Mouse (Mus musculus): ENCODE measurements around the gene Kcnd2.
A peak's percentile ranks its signal among the peaks of the same experiment; 100 is the strongest.
"Not testable (repeated sequence)": the region's sequence is repeated elsewhere in the genome, so short reads cannot be mapped to it uniquely, and the experiment has no call there.

The Kcnd2 gene

DNA sequence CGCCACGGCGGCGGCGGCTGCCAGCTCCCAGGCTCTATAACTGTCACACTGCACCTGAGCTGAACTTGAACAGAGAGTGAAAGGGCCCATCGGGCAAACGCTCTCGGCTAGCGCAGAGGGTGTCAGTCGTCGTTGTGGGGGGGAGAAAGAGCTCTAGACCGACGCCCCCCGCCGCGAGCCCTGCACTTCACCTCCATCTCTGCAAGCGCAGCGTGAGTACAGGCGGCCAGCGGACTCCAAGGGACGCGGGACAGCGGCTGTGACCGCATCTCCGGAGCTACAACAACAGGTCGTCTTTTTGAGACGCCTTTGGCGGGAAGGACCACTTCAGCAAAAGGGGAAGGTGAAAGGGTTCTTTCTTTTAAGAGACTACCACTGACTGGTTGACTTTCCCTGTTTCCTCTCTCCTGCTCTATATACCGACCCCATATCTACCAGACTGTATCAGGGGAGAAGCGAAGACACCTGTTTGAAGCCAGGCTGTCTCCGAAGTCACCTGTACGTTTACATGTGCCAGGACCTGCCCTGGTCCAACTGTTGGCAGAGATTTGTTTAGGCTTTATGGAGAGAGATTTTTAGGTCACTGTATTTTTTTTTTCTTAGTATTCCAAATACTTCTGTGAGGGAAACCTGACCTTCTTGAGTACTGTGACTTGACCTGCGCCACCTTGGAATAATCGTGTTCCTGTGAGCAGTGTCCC, at the start of gene Kcnd2:
Gene Kcnd2, plus strand, starts transcription at position 13 of the 701 bp plus-strand sequence.
- DNase-seq (ENCODE audit: low spot score), result no peak

DNA sequence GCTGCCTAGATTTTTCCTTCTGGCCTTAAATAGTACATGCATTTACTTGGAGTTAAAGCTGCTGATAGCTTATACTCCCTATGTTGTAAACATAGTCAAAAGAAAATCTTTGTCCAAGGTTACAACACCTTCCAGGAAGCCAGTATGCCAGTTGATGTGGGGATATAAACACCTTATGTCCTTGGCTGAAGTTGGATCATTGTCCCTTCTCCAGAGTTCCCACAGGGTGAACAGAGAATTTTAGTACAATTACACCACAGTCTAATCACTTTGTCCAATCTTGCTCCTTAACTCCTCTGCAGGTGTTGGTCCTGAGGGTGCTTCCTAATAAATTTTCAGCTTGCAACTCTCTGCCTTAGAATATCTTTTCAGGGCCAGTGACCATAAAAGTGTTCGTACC, 48.7 kb upstream of the Kcnd2 start:
- no peak for DNase-seq (ENCODE audit: low spot score)

DNA sequence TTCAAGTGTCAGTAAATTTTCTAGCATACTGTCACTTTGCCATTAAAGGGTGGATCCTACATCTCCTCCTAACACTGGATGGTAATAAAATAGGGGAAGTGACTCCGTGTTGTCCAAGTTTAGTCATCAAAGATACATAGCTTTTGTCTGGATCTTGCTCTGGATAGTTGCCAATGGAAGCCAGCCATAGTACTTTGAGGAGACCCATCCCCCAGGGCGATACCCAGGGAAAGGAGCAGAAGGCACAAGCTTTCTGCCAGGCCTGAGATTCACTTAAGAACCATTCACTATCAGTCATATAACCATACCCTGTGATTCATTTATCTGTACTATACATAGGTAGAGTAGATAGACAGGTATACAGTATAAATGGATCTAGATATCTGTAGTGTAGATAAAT, 20.0 kb upstream of the Kcnd2 start:
- DNase-seq (ENCODE audit: low spot score), result no peak

DNA sequence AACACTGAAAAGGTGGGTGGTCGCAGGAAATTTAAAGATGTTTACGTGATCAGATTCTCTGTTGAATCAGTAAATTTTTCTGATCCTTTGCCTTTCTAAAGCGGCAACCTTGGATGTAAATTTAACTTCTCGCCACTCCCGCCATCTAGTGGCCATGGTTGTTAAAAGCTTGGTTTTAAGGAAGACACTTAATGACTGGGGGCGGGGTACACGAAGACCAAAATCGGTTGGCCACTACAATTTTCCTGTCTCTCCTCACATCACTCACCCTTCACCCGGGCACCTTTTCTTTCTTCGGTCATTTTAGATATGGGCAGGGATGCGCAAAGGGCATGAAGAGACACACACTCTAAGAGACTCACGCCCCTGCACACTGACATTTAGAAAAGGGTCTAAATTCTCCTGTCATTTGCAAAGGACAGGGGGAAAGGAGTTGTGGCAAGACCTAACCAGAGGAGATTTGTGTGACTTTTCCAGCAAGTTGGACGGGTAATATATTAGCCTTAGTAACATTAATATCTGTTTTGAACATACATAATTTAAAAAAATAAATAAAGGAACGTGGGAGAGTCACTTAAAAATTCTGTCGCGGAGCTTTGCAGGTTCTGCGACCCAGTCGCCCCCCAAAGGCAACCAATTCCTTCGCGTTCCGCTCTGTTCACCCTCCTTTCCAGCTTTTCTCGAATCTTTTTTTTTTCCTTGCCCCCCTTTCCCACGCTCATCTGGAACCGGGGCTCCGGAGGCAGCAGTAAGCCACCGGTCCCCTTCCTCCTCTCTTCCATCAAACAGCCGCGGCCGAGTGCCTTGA, 1.2 kb upstream of the Kcnd2 start:
- peak; percentile 36 for DNase-seq (ENCODE audit: low spot score)

DNA sequence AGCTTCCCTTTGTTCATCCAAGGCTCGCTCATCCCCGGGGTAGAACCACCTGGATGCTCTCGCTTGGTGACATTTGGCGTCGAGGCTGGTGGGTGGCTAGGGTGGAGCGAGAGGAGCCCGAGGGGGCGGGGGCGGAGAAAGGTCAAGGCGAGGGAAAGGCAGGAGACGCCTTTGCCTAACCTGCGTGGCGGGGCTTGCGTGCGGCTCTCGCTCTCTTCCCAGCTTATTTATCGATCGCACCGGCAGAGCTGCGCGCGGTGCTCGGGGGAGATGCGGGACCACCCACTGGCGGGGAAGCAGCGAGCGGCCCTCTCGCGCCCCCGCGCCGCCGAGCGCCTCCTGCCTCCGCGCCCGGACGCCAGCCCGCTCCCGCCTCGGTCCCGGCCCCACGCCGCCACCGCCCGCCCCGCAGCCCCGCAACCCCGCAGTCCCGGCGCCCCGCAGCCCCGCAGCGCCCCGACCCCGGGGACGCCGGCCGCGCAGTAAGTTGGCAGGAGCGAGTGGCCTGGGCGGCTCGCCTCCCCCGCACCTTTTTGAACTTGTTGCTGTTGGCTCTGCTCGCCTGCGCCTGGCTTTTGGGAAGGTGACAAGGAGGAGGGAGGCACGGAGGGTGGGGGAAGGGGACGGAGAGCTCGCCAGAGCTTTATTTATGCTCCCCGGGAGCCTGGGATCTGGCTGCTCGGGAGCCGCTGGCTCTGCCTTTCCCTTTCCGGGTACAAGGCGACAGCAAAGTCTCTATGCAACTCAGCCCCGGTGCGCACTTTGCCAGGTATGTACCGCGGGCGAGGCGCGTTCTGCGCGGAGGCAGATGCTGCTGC, 421 bp upstream of the Kcnd2 start:
- no peak for DNase-seq (ENCODE audit: low spot score)

DNA sequence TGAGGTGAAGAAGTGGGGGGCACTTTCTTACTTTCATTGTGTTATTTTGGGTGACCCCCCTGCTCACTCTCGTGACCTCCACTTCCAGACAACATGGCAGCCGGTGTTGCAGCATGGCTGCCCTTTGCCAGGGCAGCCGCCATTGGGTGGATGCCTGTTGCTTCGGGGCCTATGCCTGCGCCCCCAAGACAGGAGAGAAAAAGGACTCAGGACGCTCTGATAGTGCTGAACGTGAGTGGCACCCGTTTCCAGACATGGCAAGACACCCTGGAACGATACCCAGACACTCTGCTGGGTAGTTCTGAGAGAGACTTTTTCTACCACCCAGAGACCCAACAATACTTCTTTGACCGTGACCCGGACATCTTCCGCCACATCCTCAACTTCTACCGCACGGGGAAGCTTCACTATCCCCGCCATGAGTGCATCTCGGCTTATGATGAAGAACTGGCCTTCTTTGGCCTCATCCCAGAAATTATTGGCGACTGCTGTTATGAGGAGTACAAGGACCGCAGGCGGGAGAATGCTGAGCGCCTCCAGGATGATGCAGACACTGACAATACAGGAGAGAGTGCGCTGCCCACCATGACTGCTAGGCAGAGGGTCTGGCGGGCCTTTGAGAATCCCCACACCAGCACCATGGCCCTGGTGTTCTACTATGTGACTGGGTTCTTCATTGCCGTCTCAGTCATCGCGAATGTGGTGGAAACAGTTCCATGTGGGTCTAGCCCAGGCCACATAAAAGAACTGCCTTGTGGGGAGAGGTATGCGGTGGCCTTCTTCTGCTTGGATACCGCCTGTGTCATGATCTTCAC, 1.1 kb downstream of the Kcnd2 start:
- DNase-seq (ENCODE audit: low spot score), result no peak

DNA sequence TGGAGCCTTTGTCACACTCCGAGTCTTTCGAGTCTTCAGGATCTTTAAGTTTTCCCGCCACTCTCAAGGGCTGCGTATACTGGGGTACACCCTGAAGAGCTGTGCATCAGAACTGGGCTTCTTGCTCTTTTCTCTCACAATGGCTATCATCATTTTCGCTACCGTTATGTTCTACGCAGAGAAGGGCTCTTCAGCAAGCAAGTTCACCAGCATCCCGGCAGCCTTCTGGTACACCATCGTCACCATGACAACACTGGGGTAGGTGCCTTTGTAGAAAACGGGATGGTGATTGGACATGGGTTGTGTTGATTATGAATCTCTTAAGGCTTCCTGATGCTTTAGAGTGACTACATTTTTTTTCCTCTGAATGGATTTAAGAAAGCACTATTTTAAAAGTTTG, 1.9 kb downstream of the Kcnd2 start:
- DNase-seq (ENCODE audit: low spot score), result no peak

DNA sequence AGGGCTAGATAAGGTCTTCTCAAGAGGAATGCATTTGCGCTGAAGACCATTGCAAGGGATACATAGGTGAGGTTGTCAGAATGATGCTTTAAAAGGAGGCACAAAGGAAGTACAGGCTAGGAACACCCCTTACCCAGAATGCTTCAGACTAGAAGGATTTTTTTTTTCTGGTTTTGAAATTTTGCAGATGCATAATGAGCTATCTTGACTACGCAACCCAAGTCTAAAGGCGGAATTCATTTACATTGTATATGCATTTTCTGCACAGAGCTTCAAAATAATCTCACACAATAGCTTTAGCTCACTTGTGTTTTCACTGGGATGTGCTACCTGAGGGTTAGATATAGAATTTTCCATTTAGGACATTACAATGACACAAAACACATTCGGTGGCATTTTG, 10.8 kb downstream of the Kcnd2 start:
- DNase-seq (ENCODE audit: low spot score), result no peak

DNA sequence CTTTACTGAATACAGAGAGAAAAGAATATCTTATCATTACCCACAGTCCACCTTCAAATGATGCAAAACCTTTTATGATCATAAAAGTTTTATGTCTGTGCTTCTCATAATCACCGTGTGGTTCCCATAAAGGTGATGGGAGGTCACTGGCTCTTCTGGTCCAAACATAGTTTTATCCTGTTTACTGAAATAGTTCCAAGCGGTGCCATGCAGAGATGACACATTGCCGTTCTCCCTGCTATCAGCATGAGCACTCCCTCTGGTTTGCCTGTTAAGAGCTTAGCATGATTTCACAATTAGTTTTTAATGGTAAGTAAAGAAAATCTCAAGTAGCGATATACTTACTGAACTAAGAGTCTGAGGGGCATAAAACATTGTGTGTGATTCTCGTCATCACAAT, 43.7 kb downstream of the Kcnd2 start:
- no peak for DNase-seq (ENCODE audit: low spot score)

DNA sequence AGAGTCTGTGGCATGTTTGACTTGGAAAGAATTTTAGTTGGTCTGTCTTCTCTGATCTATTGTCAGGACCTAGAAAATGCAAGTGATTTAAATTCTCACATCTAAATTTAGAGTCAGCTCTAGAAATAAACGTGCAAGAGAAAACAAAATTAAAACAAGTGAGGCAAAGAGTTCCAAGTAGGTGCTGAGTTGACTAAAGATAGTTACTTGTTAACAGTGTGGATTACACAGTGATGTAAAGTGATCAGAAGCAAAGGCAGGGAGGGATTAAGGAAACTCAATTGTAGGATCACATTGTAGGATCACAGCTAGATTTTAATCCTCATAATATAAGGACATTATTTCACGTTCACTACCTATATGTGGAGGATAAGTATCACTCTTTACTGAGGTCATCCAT, 52.6 kb downstream of the Kcnd2 start:
- DNase-seq (ENCODE audit: low spot score), result no peak

DNA sequence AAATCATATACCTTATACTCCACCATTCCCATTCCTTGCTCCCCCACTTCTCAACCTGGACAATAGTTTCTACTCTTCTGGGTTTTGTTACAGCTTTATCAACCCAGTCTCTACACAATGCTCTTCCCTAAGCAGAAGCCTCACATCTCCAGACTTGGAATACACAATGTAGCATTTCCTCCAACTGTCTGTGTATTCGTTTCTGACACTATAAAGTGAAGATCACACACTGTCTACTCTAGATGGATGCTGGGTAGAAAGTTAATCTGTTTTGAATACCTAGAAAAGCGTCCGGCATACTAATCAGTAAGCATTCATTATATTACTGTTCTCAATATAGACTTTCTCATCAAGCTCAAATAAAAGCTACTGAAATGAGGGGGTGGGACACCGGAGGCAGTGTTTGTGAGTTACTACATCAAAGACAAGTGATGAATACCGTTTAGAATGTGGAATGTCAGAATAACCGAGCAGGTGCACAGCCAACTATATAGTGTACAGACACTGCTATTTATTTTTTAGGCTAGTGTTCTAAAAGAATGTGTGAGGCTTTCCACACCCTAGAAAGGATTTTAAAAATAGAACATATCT, 62.1 kb downstream of the Kcnd2 start:
- no peak for DNase-seq (ENCODE audit: low spot score)

DNA sequence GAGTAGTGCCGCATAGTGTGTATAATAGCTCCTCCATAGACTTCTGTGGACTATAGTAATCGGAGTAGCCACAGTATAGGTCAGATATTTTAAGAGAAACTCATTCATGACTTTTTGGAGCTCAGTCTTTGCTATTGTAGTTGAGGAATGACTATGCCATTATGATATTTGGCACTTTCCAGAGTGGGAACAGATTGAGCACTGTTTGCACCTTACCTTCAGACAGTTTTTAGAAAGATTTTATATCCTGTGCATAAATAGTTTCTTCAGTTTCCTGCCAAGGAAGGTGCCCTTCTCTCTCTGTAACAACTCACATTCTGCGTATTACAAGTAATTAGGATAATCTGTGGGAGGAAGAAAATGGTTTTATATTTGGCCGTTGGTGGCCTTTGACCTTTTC, 89.6 kb downstream of the Kcnd2 start:
- DNase-seq (ENCODE audit: low spot score), result no peak

DNA sequence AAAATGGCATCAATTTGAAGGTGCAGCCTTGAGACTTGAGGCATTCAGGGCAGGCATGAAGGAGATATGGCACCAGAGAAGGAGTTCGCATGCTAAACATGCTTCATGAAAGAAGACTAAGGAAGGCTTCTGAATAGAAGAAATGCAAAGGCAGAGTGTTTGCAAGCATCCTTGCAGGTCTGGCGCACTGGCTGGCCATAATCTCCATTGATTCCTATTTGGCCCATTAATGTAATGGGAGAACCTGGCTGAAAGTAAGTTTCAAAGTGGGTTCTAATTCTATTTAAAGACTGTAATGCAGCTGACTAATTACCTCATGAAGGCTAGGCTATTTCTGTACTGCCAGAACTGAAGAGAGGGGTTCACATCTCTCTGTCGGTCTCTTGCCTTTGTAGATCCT, 94.9 kb downstream of the Kcnd2 start:
- DNase-seq (ENCODE audit: low spot score), result no peak

DNA sequence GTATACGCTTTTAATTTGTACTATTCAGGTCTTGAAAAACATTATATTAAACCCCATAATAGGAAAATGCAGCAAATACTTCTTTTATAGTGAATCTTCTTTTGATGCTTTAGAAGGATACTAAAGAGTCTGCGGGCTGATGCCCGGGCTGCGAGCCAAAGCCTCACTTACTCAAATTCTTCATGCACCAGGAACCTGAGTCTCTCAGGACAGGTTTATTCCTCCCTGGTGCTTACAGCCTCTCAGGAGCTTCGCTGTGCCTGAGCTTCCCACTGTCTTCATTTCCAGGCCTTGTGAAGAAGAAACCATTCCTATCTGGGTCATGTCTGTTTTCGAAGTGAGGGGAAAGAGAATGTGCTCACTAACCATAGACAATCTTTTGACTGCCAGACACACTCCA, 106.1 kb downstream of the Kcnd2 start:
- DNase-seq (ENCODE audit: low spot score), result no peak

DNA sequence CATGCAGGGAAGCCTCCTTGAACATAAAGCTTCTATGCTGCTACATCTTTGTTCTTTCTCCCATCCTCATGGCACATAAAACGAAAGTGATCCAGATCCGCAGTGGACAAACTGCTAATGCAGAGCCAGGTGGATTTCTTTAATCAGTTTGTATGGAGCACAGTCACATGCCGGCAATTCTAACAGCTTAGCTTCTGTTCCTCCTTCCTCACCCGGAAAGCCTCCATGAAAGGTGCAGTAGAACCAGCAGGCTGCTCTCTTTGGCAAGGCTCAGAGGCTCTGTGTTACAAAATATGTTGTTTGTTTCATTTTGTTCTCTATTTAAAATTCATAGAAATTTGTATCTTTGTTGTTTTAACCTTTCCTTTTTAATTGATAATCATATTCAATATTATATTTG, 106.9 kb downstream of the Kcnd2 start:
- DNase-seq (ENCODE audit: low spot score), result no peak

DNA sequence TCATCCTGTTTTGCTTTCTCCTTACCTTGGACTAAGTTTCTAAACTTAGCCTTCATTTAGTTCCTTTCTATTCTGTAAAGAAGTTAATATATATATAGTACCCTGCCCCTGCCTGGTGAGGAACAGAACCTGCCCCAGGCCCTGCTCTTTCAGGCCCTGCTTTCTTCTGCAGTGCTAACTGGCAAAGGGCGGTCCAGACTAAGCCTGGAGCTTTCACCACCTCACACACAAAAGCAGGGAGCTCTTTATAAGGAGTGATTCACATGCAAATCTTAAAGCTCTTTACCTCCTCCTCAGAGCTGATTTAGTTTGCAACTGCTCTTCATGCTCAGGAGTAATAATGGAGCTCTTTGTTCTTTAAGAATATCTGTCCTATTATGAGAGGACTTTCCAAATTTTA, 109.9 kb downstream of the Kcnd2 start:
- DNase-seq (ENCODE audit: low spot score), result no peak

DNA sequence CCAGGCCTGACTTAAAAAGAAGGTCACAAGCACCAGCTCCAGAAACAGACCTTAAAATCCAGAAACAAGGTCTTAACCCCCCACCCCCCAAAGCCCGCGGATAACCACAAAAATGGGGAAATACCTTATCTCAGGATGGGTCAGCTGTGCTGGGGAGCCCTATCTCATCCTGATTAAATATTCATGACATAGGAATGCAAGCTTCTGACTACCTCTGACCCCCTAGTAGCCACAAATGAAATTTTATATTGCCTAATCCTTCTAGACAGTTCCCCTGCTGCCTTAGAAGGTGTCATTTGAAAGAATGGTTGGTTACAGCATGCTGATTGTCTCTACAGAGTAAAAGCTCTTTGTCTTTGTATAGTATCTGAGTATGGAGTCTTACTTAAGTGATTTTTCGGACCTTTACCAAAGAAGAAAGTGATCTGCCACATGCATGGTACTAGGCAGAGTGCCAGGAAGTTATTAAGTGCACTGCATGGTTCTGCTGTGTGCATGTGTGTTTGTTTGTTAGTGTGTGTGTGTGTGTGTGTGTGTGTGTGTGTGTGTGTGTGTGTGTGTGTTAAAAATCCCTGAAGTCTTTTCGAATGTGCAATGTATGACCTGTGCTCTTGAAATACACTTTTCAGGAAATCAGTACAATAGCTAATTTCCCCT, 111.9 kb downstream of the Kcnd2 start:
- DNase-seq (ENCODE audit: low spot score), result no peak

DNA sequence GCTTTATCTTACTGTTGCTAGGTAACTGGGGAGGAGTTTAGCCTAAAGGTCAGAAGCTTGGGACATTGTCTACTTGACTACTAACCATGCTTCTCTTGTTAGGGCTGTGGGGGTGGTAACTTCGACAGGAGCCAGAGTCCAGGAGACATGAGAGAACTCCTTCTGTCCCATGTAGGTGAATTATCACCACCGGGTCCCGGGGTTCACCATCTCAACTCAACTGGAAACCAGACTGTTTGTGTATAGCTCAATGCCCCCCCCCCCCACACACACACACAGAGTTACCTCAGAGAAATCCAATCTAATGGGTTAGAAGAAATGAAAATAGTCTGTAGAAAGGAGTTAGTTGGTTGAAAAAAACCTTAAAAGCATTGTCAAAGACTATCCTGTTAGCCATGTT, 170.0 kb downstream of the Kcnd2 start:
- not testable (repeated sequence) for DNase-seq (ENCODE audit: low spot score)

DNA sequence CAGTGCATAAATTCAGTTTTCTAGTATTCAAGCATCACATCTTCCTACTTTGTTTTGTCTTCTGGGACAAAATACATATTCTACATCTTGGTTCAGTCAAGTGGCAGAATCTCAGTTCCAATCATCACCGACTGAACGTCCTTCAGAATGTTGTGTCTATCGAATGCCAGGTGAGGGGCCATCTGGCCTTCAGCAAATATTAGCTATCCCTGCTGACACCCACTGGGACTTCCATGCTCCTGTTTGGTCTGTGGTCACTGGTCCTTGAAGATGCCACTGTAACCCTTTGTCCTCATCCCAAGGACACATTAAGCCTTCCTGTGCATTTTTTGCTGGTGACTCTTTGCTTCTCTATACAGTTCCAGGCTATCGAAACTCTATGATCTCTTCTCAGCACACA, 176.5 kb downstream of the Kcnd2 start:
- no peak for DNase-seq (ENCODE audit: low spot score)

DNA sequence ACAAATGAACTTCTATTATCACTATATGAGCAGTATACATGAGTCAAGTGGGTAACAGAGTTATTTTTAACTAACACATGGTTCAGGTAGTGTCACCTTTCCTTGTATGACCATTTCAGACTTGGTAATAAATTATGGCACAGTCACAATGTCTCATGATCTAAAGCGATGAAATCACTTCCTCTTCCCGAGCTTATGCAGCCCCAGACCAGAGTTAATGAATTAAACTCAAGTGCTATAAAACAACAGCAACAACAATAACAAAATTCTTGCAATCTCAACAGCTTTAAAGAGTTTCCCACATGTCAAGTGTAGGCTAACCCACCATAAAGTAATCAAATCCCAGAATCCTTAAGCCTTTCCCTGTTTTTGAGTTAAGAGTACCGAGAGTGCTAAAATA, 198.4 kb downstream of the Kcnd2 start:
- DNase-seq (ENCODE audit: low spot score), result no peak

DNA sequence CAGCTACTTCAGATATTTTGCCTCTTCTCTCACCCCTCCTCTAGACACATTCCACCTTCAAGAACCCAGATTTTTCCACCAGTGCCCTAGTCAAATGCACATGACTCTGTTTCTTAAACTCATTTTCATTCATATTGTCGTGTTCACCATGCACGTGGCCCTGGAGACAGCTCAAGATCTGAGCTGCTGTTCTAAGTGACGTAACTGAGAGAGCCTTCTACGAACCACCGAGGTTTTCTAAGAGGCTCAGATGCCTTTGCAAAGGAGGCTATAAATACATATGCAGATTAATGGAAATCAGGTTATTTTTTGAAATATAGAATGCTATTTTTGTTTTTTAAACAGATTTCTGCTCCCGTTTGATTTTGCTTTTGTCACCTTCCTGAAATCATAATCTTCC, 202.9 kb downstream of the Kcnd2 start:
- DNase-seq (ENCODE audit: low spot score), result no peak
